Mouse (Mus musculus) intestine, embryonic 16.5 days (tissue): ENCODE measurements around the gene Ptcd1. TPM values are rescaled to one million over a fixed set of nuclear protein-coding genes. Genes with fewer than 3 reads are reported as not detected.
A peak's percentile ranks its signal among the peaks of the same experiment; 100 is the strongest.

Experiments
- ATAC-seq: fragments of 200-750 bp; cut with Nextera tagmentation; 2 replicates; pipeline ENCODE4 v1.8.0; 2017; ENCODE audit warnings: moderate TSS enrichment, moderate library complexity
- H3K27ac ChIP-seq: fragments of 300-500 bp; sonication (generic); 2 replicates; pipeline ENCODE4 v1.5.1; 2014; ENCODE audit warnings: mild to moderate bottlenecking, low read length
- H3K27me3 ChIP-seq: fragments of 300-500 bp; sonication (generic); replicated peaks from 2 replicates; pipeline ENCODE4 v1.6.1; 2014; ENCODE audit warnings: low read length, control low read depth, mixed read lengths; ENCODE audit not compliant: control insufficient read depth, insufficient read depth
- H3K36me3 ChIP-seq: fragments of 300-500 bp; sonication (generic); 2 replicates; pipeline ENCODE4 v1.6.1; 2014; ENCODE audit warnings: low read length, control low read depth; ENCODE audit not compliant: control insufficient read depth, insufficient read depth
- H3K4me1 ChIP-seq: fragments of 300-500 bp; sonication (generic); 2 replicates; pipeline ENCODE4 v1.6.1; 2014; ENCODE audit warnings: low read length, control low read depth, mixed read lengths; ENCODE audit not compliant: control insufficient read depth, insufficient read depth
- H3K4me2 ChIP-seq: fragments of 300-500 bp; sonication (generic); 2 replicates; pipeline ENCODE4 v1.6.1; 2014; ENCODE audit warnings: low read depth, low read length, control low read depth
- H3K4me3 ChIP-seq: fragments of 300-500 bp; sonication (generic); 2 replicates; pipeline ENCODE4 v1.5.1; 2014; ENCODE audit warnings: mild to moderate bottlenecking, low read length
- H3K9ac ChIP-seq: fragments of 300-500 bp; sonication (generic); 2 replicates; pipeline ENCODE4 v1.6.1; 2014; ENCODE audit warnings: low read depth, low read length
- H3K9me3 ChIP-seq: fragments of 300-500 bp; sonication (generic); 2 replicates; pipeline ENCODE4 v1.6.1; 2016; ENCODE audit warnings: low read length, control low read depth; ENCODE audit not compliant: control insufficient read depth
- WGBS: fragments of 180-500 bp; shearing (Covaris S2); extraction: QIAGEN DNeasy Blood & Tissue Kit; methylation state at CpG from one replicate; pipeline ENCODE4 v1.1.7; 2014; 5-methylcytosine and 5-hydroxymethylcytosine counted together
- polyA plus RNA-seq: library from polyadenylated mRNA; unstranded; fragments of >200 nt; fragmentation: Nextera tagmentation; extraction: Ambion mirVana; gene quantifications from 2 replicates; pipeline ENCODE4 v1.2.1, GENCODE M21; 2015

The Ptcd1 gene
- polyA plus RNA-seq, 1 experiment from 2014 or later: 14.7 TPM

- peak within 1 kb of the TSS; percentile 73 for H3K9ac ChIP-seq
- H3K9me3 ChIP-seq: no peaks in the 10 kb centered on the region
- peak within 1 kb of the TSS; percentile 95 for H3K27ac ChIP-seq
- peak; percentile 97 for ATAC-seq
- H3K4me1 ChIP-seq: peaks cover 20% of the 10 kb centered on the region
- under 1% methylated on average over 22 of the region's 22 CpGs for WGBS
- no peaks in the 10 kb centered on the region for H3K27me3 ChIP-seq
- peak within 1 kb of the TSS; percentile 67 for H3K4me2 ChIP-seq
- no peaks in the 10 kb centered on the region for H3K36me3 ChIP-seq
- peak within 1 kb of the TSS; percentile 73 for H3K4me3 ChIP-seq
These were observed 37.2 kb upstream of the Ptcd1 start, which contains the start of gene Zkscan5 for GRCm38 (mm10) chr5:145203936-145204691. Gene Zkscan5 (plus strand): TSS chr5:145204562.

GRCm38 (mm10) chr5:145202446-145202845 lies 35.5 kb upstream of the Ptcd1 start:
- H3K27me3 ChIP-seq: no peaks in the 10 kb centered on the region
- ATAC-seq: no peak
- 54% methylated on average over 3 of the region's 3 CpGs for WGBS
- peaks cover 20% of the 10 kb centered on the region for H3K4me1 ChIP-seq
- H3K27ac ChIP-seq: no peak overlapping the region
- H3K4me3 ChIP-seq: no peak overlapping the region
- H3K9ac ChIP-seq: no peak overlapping the region
- no peaks in the 10 kb centered on the region for H3K9me3 ChIP-seq
- no peaks in the 10 kb centered on the region for H3K36me3 ChIP-seq
- no peak overlapping the region for H3K4me2 ChIP-seq

- peak within 1 kb of the TSS; percentile 75 for H3K27ac ChIP-seq
- peak; percentile 11 for ATAC-seq
- under 1% methylated on average over 37 of the region's 37 CpGs for WGBS
These were observed 34.5 kb upstream of the Ptcd1 start, which contains the start of gene Zkscan14 for GRCm38 (mm10) chr5:145201321-145201991. Gene Zkscan14 (minus strand): TSS chr5:145201868.

GRCm38 (mm10) chr5:145200387-145200786 lies 33.5 kb upstream of the Ptcd1 start:
- Histone ChIP-seq H3K27me3 (no peaks in the 10 kb centered on the region), H3K4me2 (peak overlapping the region; percentile 12), H3K9me3 (no peaks in the 10 kb centered on the region), H3K36me3 (no peaks in the 10 kb centered on the region), H3K27ac (no peak overlapping the region), H3K9ac (no peak overlapping the region), H3K4me3 (peak overlapping the region; percentile 93; the same call in 1 of the 2 replicates), H3K4me1 (peaks cover 13% of the 10 kb centered on the region)
- 71% methylated on average over 7 of the region's 7 CpGs for WGBS
- no peak for ATAC-seq

More at GRCm38 (mm10) chr5:145201321-145201991, 34.5 kb upstream of the Ptcd1 start, which contains the start of gene Zkscan14:
- no peaks in the 10 kb centered on the region for H3K27me3 ChIP-seq
- H3K9ac ChIP-seq: peak within 1 kb of the TSS; percentile 87
- peak within 1 kb of the TSS; percentile 91 for H3K4me2 ChIP-seq
- H3K4me3 ChIP-seq: peak within 1 kb of the TSS; percentile 93
- no peaks in the 10 kb centered on the region for H3K36me3 ChIP-seq
- peaks cover 20% of the 10 kb centered on the region for H3K4me1 ChIP-seq
- no peaks in the 10 kb centered on the region for H3K9me3 ChIP-seq

- peaks cover 11% of the 10 kb centered on the region; the same call in 1 of the 2 replicates for H3K36me3 ChIP-seq
- H3K4me3 ChIP-seq: peak within 1 kb of the TSS; percentile 82
- peak within 1 kb of the TSS; percentile 94 for H3K9ac ChIP-seq
- ATAC-seq: no peak
- peak within 1 kb of the TSS; percentile 87 for H3K27ac ChIP-seq
- peak within 1 kb of the TSS; percentile 63 for H3K4me2 ChIP-seq
- H3K4me1 ChIP-seq: peaks cover 11% of the 10 kb centered on the region
- 89% methylated on average over 2 of the region's 2 CpGs for WGBS
- H3K9me3 ChIP-seq: no peaks in the 10 kb centered on the region
- H3K27me3 ChIP-seq: no peaks in the 10 kb centered on the region
These were observed 25.1 kb upstream of the Ptcd1 start, which contains the start of gene Atp5j2 for GRCm38 (mm10) chr5:145191962-145192361. Gene Atp5j2 (minus strand): TSS chr5:145192062.

- H3K9me3 ChIP-seq: no peaks in the 10 kb centered on the region
- WGBS: under 1% methylated on average over 41 of the region's 41 CpGs
- peaks cover 11% of the 10 kb centered on the region for H3K4me1 ChIP-seq
- H3K9ac ChIP-seq: peak overlapping the region; percentile 94
- ATAC-seq: peak; percentile 91
- no peaks in the 10 kb centered on the region for H3K27me3 ChIP-seq
- peak overlapping the region; percentile 87 for H3K27ac ChIP-seq
- peaks cover 18% of the 10 kb centered on the region; the same call in 1 of the 2 replicates for H3K36me3 ChIP-seq
- peak overlapping the region; percentile 82 for H3K4me3 ChIP-seq
- H3K4me2 ChIP-seq: peak overlapping the region; percentile 63
These were observed 24.2 kb upstream of the Ptcd1 start for GRCm38 (mm10) chr5:145190875-145191798.

- Histone ChIP-seq H3K27ac (peak overlapping the region; percentile 87; the same call in 1 of the 2 replicates), H3K36me3 (peaks cover 18% of the 10 kb centered on the region), H3K4me3 (peak overlapping the region; percentile 82), H3K4me2 (peak overlapping the region; percentile 63), H3K27me3 (no peaks in the 10 kb centered on the region), H3K4me1 (peaks cover 11% of the 10 kb centered on the region), H3K9ac (peak overlapping the region; percentile 94), H3K9me3 (no peaks in the 10 kb centered on the region)
- WGBS: 41% methylated on average over 5 of the region's 5 CpGs
- peak; percentile 2; the same call in 1 of the 2 replicates for ATAC-seq
These were observed 23.5 kb upstream of the Ptcd1 start for GRCm38 (mm10) chr5:145190373-145190772.

GRCm38 (mm10) chr5:145189416-145189815 lies 22.5 kb upstream of the Ptcd1 start:
- H3K9ac ChIP-seq: no peak overlapping the region
- no peak overlapping the region for H3K4me3 ChIP-seq
- no peak for ATAC-seq
- H3K4me2 ChIP-seq: peak overlapping the region; percentile 63
- H3K36me3 ChIP-seq: peaks cover 23% of the 10 kb centered on the region
- peaks cover 11% of the 10 kb centered on the region for H3K4me1 ChIP-seq
- no peak overlapping the region for H3K27ac ChIP-seq
- H3K27me3 ChIP-seq: no peaks in the 10 kb centered on the region
- 91% methylated on average over 6 of the region's 6 CpGs for WGBS
- H3K9me3 ChIP-seq: no peaks in the 10 kb centered on the region
